Mouse (Mus musculus) lung, adult 2 months (tissue): Measurements from ENCODE around the gene Glt28d2.

Source experiments
- CTCF ChIP-seq: fragments of 200-500 bp; IDR thresholded peaks from 2 replicates; pipeline ENCODE4 v1.5.1; 2011; ENCODE audit warnings: mild to moderate bottlenecking, low read length, control low read depth; ENCODE audit not compliant: insufficient read depth
- POLR2A ChIP-seq: fragments of 200-500 bp; IDR thresholded peaks from 2 replicates; pipeline ENCODE4 v1.6.1; 2011; ENCODE audit warnings: low read depth, mild to moderate bottlenecking, control low read depth, low read length, borderline replicate concordance; ENCODE audit errors: extremely low read depth

DNA sequence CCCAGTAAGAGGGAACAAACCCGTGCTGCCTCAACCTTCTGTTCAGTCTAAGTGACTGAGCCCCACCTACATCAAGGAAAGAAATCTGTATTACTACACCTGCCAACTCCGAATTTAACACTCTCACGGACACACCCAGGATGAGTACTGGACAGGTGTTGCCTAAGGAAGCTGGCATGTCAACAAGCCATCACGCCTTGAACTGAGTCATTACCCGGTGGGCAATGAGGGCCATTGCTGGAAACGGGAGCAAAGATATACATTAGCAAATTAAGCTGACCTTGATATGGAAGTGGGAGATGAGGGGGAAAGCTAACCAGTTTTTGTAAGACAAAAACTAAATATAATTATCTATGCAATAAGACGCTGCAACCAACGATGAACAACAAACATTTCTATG lies 7.2 kb downstream of the Glt28d2 start:
- no peak for TF ChIP-seq CTCF
- no peak for TF ChIP-seq POLR2A
